Mouse (Mus musculus): Measurements from ENCODE around the gene Swap70. TPM values are rescaled to one million over a fixed set of nuclear protein-coding genes. Genes with fewer than 3 reads are reported as not detected.

Swap70 gene
- total RNA-seq, 2 experiments from 2014 or later: 10.9 to 11.5 TPM

DNA sequence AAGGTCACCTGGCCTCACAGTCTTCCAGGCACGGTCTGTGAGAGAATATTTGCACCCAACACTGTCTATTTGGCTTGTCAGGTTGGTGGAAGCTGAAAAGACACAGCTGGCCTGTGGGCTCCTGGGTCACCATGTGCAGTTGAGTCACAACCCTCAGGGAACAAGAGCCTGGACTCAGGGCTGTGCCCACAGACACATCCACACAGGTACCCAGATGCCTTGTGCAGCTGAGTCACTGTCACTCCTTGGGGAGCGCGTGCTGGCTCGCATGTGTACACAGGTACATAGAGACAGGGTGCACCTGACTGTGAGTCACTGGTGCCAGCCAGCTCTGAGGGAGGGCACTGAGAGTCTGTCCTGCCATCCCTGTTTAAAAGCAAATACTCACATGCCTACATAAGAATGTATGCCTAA is 66.7 kb downstream of the Swap70 start:
- DNase-seq (ENCODE audit: extremely low spot score in 1 of 2, low spot score in 2 of 2): no peak
- intact Hi-C loops (cut with DNase I): loop anchor here (5.0 kb wide), 1 partner anchor 144 kb away; no protein-coding TSS in a partner anchor

GRCm38 (mm10) chr7:110288731-110289191 is 67.2 kb downstream of the Swap70 start:
- DNase-seq (ENCODE audit: extremely low spot score in 1 of 2, low spot score in 2 of 2): peak in 1 of 2 experiments; percentile 87
- intact Hi-C loops (cut with DNase I): loop anchor here (5.0 kb wide), 1 partner anchor 144 kb away; no protein-coding TSS in a partner anchor

DNA sequence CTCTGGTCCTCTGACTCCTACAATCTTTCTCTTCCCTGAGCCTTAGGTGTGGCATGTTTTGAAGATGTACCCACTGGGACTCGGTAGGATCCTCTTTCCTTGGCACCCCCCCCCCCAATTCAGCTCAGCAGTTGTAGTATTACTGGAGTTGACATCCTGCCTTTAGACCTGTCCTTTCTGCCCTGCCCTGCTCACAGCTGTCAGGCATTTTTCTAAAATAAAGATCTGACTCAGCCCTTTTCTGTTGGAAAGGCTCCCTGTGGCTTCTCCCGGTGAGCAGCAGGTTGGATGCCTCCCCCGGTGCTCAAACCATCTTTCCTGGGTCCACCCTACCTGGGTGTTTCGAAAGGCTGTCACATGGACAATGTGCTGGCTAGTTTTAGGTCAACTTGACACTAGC is 68.1 kb downstream of the Swap70 start:
- intact Hi-C loops (cut with DNase I): loop anchor here (5.0 kb wide), 1 partner anchor 143 kb away; no protein-coding TSS in a partner anchor
- DNase-seq (ENCODE audit: extremely low spot score in 1 of 2, low spot score in 2 of 2): no peak

- intact Hi-C loops (cut with DNase I): no loop called here
- peak in 1 of 2 experiments; percentile 90 for DNase-seq (ENCODE audit: extremely low spot score in 1 of 2, low spot score in 2 of 2)
These were observed 75.5 kb downstream of the Swap70 start for GRCm38 (mm10) chr7:110296889-110297603.

DNA sequence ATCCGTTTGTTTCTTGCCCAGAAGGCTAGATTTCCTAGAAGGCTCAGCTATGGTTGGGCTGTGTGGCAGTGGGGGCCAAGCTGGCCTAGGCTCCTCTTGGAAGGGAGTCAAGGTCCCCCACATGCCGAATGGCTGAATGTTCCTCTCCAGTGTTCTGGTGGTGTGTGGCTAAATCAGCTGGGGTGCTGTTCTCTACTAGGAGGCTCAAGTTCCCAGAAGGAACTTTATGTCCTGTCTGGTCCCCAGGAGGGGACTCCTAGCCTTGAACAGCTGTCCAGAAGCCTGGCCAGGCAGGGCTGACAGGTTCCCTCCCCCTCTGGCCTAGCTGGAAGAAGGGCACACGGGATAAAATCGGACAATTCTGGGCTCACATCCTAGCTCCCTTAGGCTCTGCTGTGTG is 76.1 kb downstream of the Swap70 start:
- intact Hi-C loops (cut with DNase I): no loop called here

DNA sequence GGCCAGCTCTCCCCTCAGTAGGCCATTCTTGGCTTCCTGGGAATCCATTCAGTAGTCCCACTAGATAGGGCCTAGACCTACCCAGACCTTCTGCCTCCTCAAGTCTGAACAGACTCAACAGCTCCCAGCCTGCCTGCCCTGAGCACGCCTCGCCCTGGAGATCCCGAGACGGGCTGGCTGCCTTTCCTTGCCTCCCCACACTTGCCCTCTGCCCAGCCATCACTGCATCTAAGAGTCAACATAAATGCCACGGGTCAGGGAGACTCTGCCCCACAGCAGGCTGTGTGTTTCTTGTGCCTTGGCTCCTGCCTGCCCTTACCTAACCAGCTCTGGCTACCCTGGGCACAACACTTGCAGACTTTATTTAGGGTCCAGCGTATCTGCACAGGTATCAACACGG is 76.6 kb downstream of the Swap70 start:
- DNase-seq (ENCODE audit: extremely low spot score in 1 of 2, low spot score in 2 of 2): no peak
- intact Hi-C loops (cut with DNase I): no loop called here

More for the DNA sequence above, 76.1 kb downstream of the Swap70 start:
- DNase-seq (ENCODE audit: extremely low spot score in 1 of 2, low spot score in 2 of 2): no peak

DNA sequence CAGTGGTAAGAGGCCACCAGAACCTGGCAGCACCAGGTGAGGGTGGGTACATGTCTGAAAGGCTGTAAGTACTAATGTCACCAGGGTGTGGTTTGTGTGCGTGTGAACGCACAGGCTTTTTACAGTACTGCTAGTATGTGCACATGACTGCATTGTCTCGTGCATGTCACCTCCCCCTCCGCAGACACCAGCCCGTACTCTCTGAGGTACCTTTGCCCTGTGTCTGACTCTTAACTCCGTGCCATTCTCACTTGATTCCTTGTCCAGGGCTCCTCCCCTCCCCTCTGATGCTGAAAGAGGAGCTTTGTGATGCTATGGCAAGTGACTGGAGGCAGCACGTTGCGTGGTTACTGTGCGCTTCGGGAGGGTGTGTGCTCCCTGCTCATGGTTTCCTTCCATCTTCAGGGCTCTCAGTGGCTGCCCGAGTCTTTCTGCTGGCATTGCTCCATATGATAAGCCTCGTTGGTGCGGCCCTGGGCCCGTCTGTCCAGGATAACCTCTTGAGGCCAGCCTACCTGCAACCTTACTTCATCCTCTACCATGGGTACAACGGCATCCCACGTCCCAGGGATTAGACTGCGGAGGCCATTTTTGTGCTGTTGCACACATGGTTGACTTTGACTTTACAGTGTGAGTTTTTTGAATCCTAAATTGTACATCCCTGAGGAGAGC is 77.4 kb downstream of the Swap70 start:
- intact Hi-C loops (cut with DNase I): no loop called here
- no peak for DNase-seq (ENCODE audit: extremely low spot score in 1 of 2, low spot score in 2 of 2)

DNA sequence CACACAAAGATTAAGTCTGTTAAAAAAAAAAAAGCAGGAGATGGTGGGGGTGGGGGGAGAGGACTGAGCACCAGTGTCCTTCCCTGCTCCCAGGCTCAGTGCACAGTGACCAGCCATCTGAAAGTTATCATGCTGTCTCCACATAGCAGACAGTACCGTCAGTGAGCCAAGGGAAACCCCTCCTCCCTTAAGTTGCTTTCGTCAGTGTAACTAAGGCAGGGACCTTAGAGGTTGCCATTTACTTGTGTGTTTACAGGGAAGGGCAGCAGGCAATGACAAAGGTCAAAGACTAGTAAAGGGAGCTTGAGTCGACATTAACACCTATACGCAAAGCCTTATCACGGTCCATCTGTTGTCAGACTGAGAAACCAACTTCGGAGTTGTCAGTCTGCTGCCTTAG is 81.4 kb downstream of the Swap70 start:
- DNase-seq (ENCODE audit: extremely low spot score in 1 of 2, low spot score in 2 of 2): no peak
- intact Hi-C loops (cut with DNase I): no loop called here

DNA sequence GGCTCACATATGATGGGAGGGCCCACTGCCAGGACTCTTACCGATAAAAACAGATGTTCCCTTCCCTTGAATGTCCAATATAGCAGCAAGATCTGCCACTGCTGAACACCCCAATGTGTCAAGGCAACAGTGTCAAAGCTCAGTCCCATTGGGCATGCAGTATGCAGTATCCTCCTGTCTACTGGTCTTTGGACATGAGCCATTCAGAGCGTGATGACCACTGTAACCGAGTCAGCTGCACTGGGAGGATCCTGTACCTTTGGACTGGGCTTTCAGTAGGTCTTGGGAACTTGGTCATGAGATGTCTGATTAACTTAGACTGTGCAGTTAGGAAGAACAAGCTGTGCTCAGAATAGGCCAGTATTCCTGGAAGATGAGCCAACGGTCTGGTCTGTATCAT is 84.0 kb downstream of the Swap70 start:
- DNase-seq (ENCODE audit: extremely low spot score in 1 of 2, low spot score in 2 of 2): peak in 1 of 2 experiments; percentile 10
- intact Hi-C loops (cut with DNase I): no loop called here

DNA sequence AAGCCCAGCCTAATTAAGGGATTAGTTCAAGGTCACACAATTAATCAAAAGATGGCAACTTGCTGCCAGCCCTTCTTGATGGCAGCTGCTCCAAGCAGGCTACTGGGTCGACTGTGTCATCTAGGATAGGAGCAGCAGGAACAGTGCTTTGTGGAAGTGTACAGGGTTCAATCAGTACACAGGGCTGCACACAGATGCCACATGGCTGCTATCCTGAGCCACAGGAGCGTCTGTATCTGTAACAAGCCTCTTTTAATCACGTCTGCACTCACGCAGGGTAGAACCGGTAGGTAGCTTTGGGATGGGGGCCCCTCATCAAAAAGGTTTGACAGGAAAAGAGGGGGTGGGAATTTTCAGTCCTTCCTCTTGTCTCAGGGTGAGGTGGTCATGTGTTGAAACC is 84.8 kb downstream of the Swap70 start:
- intact Hi-C loops (cut with DNase I): no loop called here
- no peak for DNase-seq (ENCODE audit: extremely low spot score in 1 of 2, low spot score in 2 of 2)

DNA sequence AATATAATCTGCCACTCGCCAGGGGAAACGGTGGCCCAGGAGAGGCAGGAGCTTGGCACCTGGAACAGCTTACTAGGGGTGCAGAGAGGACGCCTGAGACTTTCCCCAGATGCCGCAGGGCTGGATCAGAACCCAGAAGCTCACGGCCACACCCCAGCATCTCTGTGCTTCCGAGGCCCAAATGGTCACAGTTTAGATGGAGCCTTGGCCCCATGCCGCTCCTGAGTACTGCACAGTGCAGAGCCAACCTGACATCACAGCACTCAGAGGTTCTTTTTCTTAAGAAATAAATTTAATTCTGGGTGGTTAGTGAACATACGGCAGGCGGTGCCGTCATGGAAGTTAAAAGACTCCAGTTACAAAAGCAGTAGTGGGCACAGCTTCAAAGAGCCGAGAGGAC is 86.2 kb downstream of the Swap70 start:
- intact Hi-C loops (cut with DNase I): no loop called here
- no peak for DNase-seq (ENCODE audit: extremely low spot score in 1 of 2, low spot score in 2 of 2)

GRCm38 (mm10) chr7:110309246-110309645 is 87.7 kb downstream of the Swap70 start:
- no peak for DNase-seq (ENCODE audit: extremely low spot score in 1 of 2, low spot score in 2 of 2)
- intact Hi-C loops (cut with DNase I): no loop called here

GRCm38 (mm10) chr7:110313392-110314055 is 92.0 kb downstream of the Swap70 start:
- peak in 1 of 2 experiments; percentile 19 for DNase-seq (ENCODE audit: extremely low spot score in 1 of 2, low spot score in 2 of 2)
- intact Hi-C loops (cut with DNase I): no loop called here

DNA sequence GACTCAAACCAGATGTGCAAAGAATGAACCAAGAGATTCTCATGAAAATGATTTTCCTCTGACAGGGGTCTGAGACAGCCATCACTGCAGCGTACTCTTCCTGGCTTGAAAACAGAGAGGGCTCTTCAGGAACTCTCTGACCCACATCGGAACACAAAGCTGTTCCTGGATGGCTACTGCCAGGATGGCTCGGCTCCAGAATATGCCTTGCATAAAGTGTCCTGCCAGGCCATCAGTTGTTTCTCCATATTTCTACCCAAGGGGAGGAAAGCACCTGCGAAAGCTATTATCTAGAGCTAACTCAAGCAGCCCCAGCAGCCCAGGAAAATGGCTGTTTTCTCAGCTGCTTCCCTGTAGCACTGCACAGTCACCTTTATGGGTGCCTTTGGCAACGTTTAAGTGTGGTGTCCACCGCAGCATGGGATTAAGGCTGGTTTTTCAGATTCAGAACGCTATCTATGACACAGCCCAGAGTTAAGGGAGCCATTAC is 92.9 kb downstream of the Swap70 start:
- intact Hi-C loops (cut with DNase I): no loop called here
- no peak for DNase-seq (ENCODE audit: extremely low spot score in 1 of 2, low spot score in 2 of 2)

DNA sequence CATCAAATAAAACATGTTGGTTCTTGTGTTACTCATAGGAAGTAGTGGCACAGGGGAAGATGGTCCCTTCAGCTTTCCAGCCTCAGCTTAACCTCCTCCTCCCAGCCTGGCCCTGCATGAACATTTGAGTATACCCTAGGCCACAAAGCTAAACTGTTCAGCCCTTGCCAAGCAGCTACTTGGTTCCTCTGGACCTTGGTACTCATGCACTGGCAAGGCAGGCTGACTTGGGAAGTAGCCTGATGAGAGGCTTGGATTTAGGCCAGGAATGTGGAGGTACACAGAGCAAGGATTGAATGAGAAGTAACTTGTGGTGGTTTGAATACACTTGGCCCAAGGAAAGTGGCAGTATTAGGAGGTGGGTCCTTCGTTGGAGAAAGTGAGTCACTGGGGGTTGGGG is 93.8 kb downstream of the Swap70 start:
- DNase-seq (ENCODE audit: extremely low spot score in 1 of 2, low spot score in 2 of 2): no peak
- intact Hi-C loops (cut with DNase I): no loop called here

DNA sequence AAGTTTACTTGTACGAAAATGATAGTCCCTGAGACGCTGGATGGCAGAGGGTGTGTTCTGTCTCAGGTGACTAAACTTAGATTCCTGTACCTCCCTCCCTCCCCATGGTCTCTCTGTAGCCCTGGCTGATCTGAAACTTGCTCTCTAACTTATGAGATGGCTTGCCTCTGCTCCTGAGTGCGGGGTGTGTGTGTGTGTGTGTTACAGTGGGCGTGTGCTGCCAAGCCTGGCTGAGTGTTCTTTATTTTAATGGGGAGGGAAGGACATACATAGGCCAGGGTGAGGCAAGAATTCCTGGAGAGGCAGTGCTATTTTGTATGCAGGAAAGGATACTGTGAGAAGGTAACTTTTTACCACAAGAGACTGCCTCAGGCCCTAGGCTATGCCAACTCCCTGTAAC is 95.9 kb downstream of the Swap70 start:
- no peak for DNase-seq (ENCODE audit: extremely low spot score in 1 of 2, low spot score in 2 of 2)
- intact Hi-C loops (cut with DNase I): no loop called here

GRCm38 (mm10) chr7:110318971-110319519 is 97.5 kb downstream of the Swap70 start:
- no peak for DNase-seq (ENCODE audit: extremely low spot score in 1 of 2, low spot score in 2 of 2)
- intact Hi-C loops (cut with DNase I): no loop called here

GRCm38 (mm10) chr7:110321106-110321505 is 99.6 kb downstream of the Swap70 start:
- DNase-seq (ENCODE audit: extremely low spot score in 1 of 2, low spot score in 2 of 2): no peak
- intact Hi-C loops (cut with DNase I): no loop called here

DNA sequence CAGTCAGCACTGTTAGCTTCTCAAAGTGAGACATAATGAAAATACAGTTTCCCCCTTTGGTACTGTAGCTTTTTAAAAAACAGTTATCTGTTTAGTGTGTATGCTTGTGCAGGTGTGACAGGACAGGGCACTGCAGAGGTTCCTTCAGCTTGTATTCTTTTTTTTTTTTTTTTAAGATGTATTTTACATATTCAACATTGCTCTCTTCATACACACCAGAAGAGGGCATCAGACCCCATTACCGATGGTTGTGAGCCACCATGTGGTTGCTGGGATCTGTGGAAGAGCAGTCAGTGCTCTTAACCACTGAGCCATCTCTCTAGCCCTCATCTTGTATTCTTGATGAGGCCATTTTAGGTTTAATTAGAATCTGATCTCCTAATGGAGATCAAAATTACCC is 103.3 kb downstream of the Swap70 start:
- no peak for DNase-seq (ENCODE audit: extremely low spot score in 1 of 2, low spot score in 2 of 2)
- intact Hi-C loops (cut with DNase I): no loop called here
